Mouse (Mus musculus): ENCODE data around the gene Suz12. TPM values are rescaled to one million over a fixed set of nuclear protein-coding genes. Genes with fewer than 3 reads are reported as not detected.

Suz12 gene
- polyA plus RNA-seq, 1 experiment from 2014 or later, result 9.3 TPM

- no peak for ATAC-seq
- no peak overlapping the region for H3K27ac ChIP-seq (ENCODE audit: low read depth, low read length)
- H3K4me3 ChIP-seq (ENCODE audit: low read length), result no peak overlapping the region
- H3K4me2 ChIP-seq (ENCODE audit: low read length), result no peak overlapping the region
- no peaks in the 10 kb centered on the region for H3K27me3 ChIP-seq (replicated peaks; ENCODE audit: control insufficient read depth, insufficient read depth, low read length)
- no peaks in the 10 kb centered on the region for H3K9me3 ChIP-seq (ENCODE audit: control insufficient read depth, low read length)
- H3K9ac ChIP-seq (ENCODE audit: low read depth, low read length), result no peak overlapping the region
- H3K4me1 ChIP-seq (ENCODE audit: control insufficient read depth, insufficient read depth, low read depth, low read length), result no peaks in the 10 kb centered on the region
- peaks cover 27% of the 10 kb centered on the region for H3K36me3 ChIP-seq (ENCODE audit: control insufficient read depth, insufficient read depth, low read length)
- WGBS, result 93% methylated on average over 4 of the region's 4 CpGs
Observed at GRCm38 (mm10) chr11:80021306-80021705, 28.4 kb downstream of the Suz12 start.

GRCm38 (mm10) chr11:80037495-80037894, 44.6 kb downstream of the Suz12 start:
- H3K4me2 ChIP-seq (ENCODE audit: low read length), result no peak overlapping the region
- no peak overlapping the region for H3K9ac ChIP-seq (ENCODE audit: low read depth, low read length)
- H3K4me3 ChIP-seq (ENCODE audit: low read length), result no peak overlapping the region
- no peak for ATAC-seq
- no peak overlapping the region for H3K27ac ChIP-seq (ENCODE audit: low read depth, low read length)
- WGBS, result 79% methylated on average over 8 of the region's 8 CpGs
- H3K27me3 ChIP-seq (replicated peaks; ENCODE audit: control insufficient read depth, insufficient read depth, low read length), result no peaks in the 10 kb centered on the region
- H3K36me3 ChIP-seq (ENCODE audit: control insufficient read depth, insufficient read depth, low read length), result peaks cover 8% of the 10 kb centered on the region
- H3K4me1 ChIP-seq (ENCODE audit: control insufficient read depth, insufficient read depth, low read depth, low read length), result no peaks in the 10 kb centered on the region
- no peaks in the 10 kb centered on the region for H3K9me3 ChIP-seq (ENCODE audit: control insufficient read depth, low read length)

GRCm38 (mm10) chr11:80042615-80043418, 49.9 kb downstream of the Suz12 start:
- Histone ChIP-seq H3K4me3 (ENCODE audit: low read length) (no peak overlapping the region), H3K9me3 (ENCODE audit: control insufficient read depth, low read length) (no peaks in the 10 kb centered on the region), H3K27me3 (replicated peaks; ENCODE audit: control insufficient read depth, insufficient read depth, low read length) (no peaks in the 10 kb centered on the region), H3K27ac (ENCODE audit: low read depth, low read length) (no peak overlapping the region), H3K36me3 (ENCODE audit: control insufficient read depth, insufficient read depth, low read length) (no peaks in the 10 kb centered on the region), H3K4me2 (ENCODE audit: low read length) (no peak overlapping the region), H3K9ac (ENCODE audit: low read depth, low read length) (no peak overlapping the region), H3K4me1 (ENCODE audit: control insufficient read depth, insufficient read depth, low read depth, low read length) (no peaks in the 10 kb centered on the region)
- 54% methylated on average over 10 of the region's 10 CpGs for WGBS
- no peak for ATAC-seq

GRCm38 (mm10) chr11:80043419-80043817, 50.5 kb downstream of the Suz12 start:
- no peak for ATAC-seq
- H3K4me3 ChIP-seq (ENCODE audit: low read length), result no peak overlapping the region
- 85% methylated on average over 8 of the region's 8 CpGs for WGBS
- no peak overlapping the region for H3K4me2 ChIP-seq (ENCODE audit: low read length)
- H3K9ac ChIP-seq (ENCODE audit: low read depth, low read length), result no peak overlapping the region
- H3K36me3 ChIP-seq (ENCODE audit: control insufficient read depth, insufficient read depth, low read length), result 0 out of 2 replicates have a peak, but pooled peaks cover 2% of the 10 kb centered on the region
- H3K27me3 ChIP-seq (replicated peaks; ENCODE audit: control insufficient read depth, insufficient read depth, low read length), result no peaks in the 10 kb centered on the region
- H3K9me3 ChIP-seq (ENCODE audit: control insufficient read depth, low read length), result no peaks in the 10 kb centered on the region
- no peaks in the 10 kb centered on the region for H3K4me1 ChIP-seq (ENCODE audit: control insufficient read depth, insufficient read depth, low read depth, low read length)
- no peak overlapping the region for H3K27ac ChIP-seq (ENCODE audit: low read depth, low read length)

GRCm38 (mm10) chr11:80046856-80047255, 54.0 kb downstream of the Suz12 start:
- Histone ChIP-seq H3K27ac (ENCODE audit: low read depth, low read length) (no peak overlapping the region), H3K9ac (ENCODE audit: low read depth, low read length) (no peak overlapping the region), H3K27me3 (replicated peaks; ENCODE audit: control insufficient read depth, insufficient read depth, low read length) (no peaks in the 10 kb centered on the region), H3K9me3 (ENCODE audit: control insufficient read depth, low read length) (no peaks in the 10 kb centered on the region), H3K4me1 (ENCODE audit: control insufficient read depth, insufficient read depth, low read depth, low read length) (no peaks in the 10 kb centered on the region), H3K4me2 (ENCODE audit: low read length) (no peak overlapping the region), H3K36me3 (ENCODE audit: control insufficient read depth, insufficient read depth, low read length) (0 out of 2 replicates have a peak, but pooled peaks cover 2% of the 10 kb centered on the region), H3K4me3 (ENCODE audit: low read length) (no peak overlapping the region)
- no peak for ATAC-seq
- WGBS, result 87% methylated on average over 7 of the region's 7 CpGs

GRCm38 (mm10) chr11:80050088-80050487, 57.2 kb downstream of the Suz12 start:
- ATAC-seq, result no peak
- H3K36me3 ChIP-seq (ENCODE audit: control insufficient read depth, insufficient read depth, low read length), result 0 out of 2 replicates have a peak, but pooled peaks cover 2% of the 10 kb centered on the region
- WGBS, result 52% methylated on average over 2 of the region's 2 CpGs

GRCm38 (mm10) chr11:80052456-80052855, 59.5 kb downstream of the Suz12 start:
- Histone ChIP-seq H3K9ac (ENCODE audit: low read depth, low read length) (no peak overlapping the region), H3K9me3 (ENCODE audit: control insufficient read depth, low read length) (no peaks in the 10 kb centered on the region)
- 80% methylated on average over 7 of the region's 7 CpGs for WGBS

More at GRCm38 (mm10) chr11:80050088-80050487, 57.2 kb downstream of the Suz12 start:
- no peak overlapping the region for H3K27ac ChIP-seq (ENCODE audit: low read depth, low read length)
- H3K4me1 ChIP-seq (ENCODE audit: control insufficient read depth, insufficient read depth, low read depth, low read length), result no peaks in the 10 kb centered on the region
- H3K9ac ChIP-seq (ENCODE audit: low read depth, low read length), result no peak overlapping the region
- H3K27me3 ChIP-seq (replicated peaks; ENCODE audit: control insufficient read depth, insufficient read depth, low read length), result no peaks in the 10 kb centered on the region
- H3K4me2 ChIP-seq (ENCODE audit: low read length), result no peak overlapping the region
- H3K9me3 ChIP-seq (ENCODE audit: control insufficient read depth, low read length), result no peaks in the 10 kb centered on the region
- no peak overlapping the region for H3K4me3 ChIP-seq (ENCODE audit: low read length)

GRCm38 (mm10) chr11:80053171-80053570, 60.3 kb downstream of the Suz12 start:
- WGBS, result 82% methylated on average over 5 of the region's 5 CpGs
- ATAC-seq, result no peak
- Histone ChIP-seq H3K4me2 (ENCODE audit: low read length) (no peak overlapping the region), H3K27me3 (replicated peaks; ENCODE audit: control insufficient read depth, insufficient read depth, low read length) (no peaks in the 10 kb centered on the region), H3K4me3 (ENCODE audit: low read length) (no peak overlapping the region), H3K4me1 (ENCODE audit: control insufficient read depth, insufficient read depth, low read depth, low read length) (no peaks in the 10 kb centered on the region), H3K9ac (ENCODE audit: low read depth, low read length) (no peak overlapping the region), H3K9me3 (ENCODE audit: control insufficient read depth, low read length) (no peaks in the 10 kb centered on the region), H3K36me3 (ENCODE audit: control insufficient read depth, insufficient read depth, low read length) (peaks cover under 1% of the 10 kb centered on the region; the same call in 1 of the 2 replicates), H3K27ac (ENCODE audit: low read depth, low read length) (no peak overlapping the region)

More at GRCm38 (mm10) chr11:80052456-80052855, 59.5 kb downstream of the Suz12 start:
- Histone ChIP-seq H3K27me3 (replicated peaks; ENCODE audit: control insufficient read depth, insufficient read depth, low read length) (no peaks in the 10 kb centered on the region), H3K4me2 (ENCODE audit: low read length) (no peak overlapping the region), H3K36me3 (ENCODE audit: control insufficient read depth, insufficient read depth, low read length) (peaks cover 2% of the 10 kb centered on the region; the same call in 1 of the 2 replicates), H3K4me1 (ENCODE audit: control insufficient read depth, insufficient read depth, low read depth, low read length) (no peaks in the 10 kb centered on the region), H3K4me3 (ENCODE audit: low read length) (no peak overlapping the region), H3K27ac (ENCODE audit: low read depth, low read length) (no peak overlapping the region)
- no peak for ATAC-seq

GRCm38 (mm10) chr11:80054659-80055058, 61.8 kb downstream of the Suz12 start:
- Histone ChIP-seq H3K9ac (ENCODE audit: low read depth, low read length) (no peak overlapping the region), H3K36me3 (ENCODE audit: control insufficient read depth, insufficient read depth, low read length) (no peaks in the 10 kb centered on the region; the same call in 1 of the 2 replicates), H3K4me1 (ENCODE audit: control insufficient read depth, insufficient read depth, low read depth, low read length) (no peaks in the 10 kb centered on the region), H3K9me3 (ENCODE audit: control insufficient read depth, low read length) (no peaks in the 10 kb centered on the region), H3K4me2 (ENCODE audit: low read length) (no peak overlapping the region), H3K27ac (ENCODE audit: low read depth, low read length) (no peak overlapping the region), H3K4me3 (ENCODE audit: low read length) (no peak overlapping the region), H3K27me3 (replicated peaks; ENCODE audit: control insufficient read depth, insufficient read depth, low read length) (no peaks in the 10 kb centered on the region)
- no peak for ATAC-seq
- WGBS, result 78% methylated on average over 4 of the region's 4 CpGs

Data from hindbrain, embryonic 16.5 days (tissue).